Mouse (Mus musculus) thymus, postnatal 36 days (tissue): ENCODE data around the gene Shcbp1l.
"Not testable (repeated sequence)": the region's sequence is repeated elsewhere in the genome, so short reads cannot be mapped to it uniquely, and the experiment has no call there.

ENCODE experiments used
- DNase-seq, 2 experiments: peaks; one replicate each; pipeline ENCODE4 v3.0.0; 2022; ENCODE audit warnings: mixed read lengths in 2 of 2

Shcbp1l gene

GRCm38 (mm10) chr1:153424271-153424670 lies 691 bp upstream of the Shcbp1l start:
- no peak for DNase-seq

- DNase-seq, result no peak
Measured at GRCm38 (mm10) chr1:153431158-153431557, 6.2 kb downstream of the Shcbp1l start.

DNA sequence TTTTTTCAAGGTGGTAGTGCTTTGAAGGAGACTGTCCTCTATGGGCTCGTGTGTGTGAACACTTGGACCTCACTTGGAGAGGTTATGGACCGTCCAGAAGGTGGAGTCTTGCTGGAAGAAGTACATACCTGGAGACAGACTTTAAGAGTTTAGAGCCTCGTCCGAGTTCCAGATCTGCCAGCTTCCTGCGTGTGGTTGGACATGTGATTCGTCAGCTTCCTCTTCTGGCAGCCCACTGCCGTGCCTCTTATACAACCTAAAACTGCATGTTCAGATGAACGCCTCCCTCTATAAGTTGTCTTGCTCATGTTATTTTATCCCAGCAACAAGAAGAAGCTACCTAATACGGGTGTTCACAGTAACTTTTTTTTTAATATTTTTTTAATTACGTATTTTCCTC lies 6.7 kb downstream of the Shcbp1l start:
- DNase-seq, result no peak

GRCm38 (mm10) chr1:153432329-153432728 lies 7.4 kb downstream of the Shcbp1l start:
- no peak for DNase-seq

DNA sequence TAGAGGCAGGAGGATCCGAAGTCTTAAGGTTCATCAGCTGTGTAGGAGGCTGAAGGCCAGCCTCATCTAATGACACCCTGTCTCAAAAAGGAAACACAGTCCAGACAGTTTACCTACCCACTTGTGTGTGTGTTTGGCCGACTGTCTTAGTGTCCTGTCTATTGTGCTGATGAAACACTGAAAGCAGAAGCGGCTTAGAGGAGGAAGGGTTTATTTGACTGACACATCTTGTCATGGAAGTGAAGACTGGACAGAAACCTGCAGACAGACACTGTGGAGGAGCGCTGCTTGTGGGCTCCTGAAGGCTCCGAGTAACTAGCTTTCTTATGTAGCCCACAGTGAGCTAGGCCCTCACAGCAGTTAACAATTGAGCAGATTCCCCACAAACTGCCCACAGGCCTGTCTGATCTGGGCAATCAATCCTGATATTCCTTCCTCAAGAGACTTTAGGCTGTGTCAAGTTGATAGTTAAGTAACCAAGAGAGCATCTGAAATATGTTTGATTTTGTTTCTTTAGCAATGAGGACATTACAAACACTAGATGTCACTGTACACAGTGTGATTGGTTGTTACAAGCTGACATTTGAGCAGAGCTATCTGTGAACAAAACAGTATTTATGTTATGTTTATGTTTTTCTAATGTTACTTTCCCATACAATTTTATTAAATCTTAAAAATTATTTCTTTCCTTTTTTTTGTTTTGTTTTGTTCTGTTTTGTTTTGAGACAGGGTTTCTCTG lies 9.1 kb downstream of the Shcbp1l start:
- DNase-seq, result no peak

- DNase-seq, result no peak
Measured at GRCm38 (mm10) chr1:153437536-153437935, 12.6 kb downstream of the Shcbp1l start.

DNA sequence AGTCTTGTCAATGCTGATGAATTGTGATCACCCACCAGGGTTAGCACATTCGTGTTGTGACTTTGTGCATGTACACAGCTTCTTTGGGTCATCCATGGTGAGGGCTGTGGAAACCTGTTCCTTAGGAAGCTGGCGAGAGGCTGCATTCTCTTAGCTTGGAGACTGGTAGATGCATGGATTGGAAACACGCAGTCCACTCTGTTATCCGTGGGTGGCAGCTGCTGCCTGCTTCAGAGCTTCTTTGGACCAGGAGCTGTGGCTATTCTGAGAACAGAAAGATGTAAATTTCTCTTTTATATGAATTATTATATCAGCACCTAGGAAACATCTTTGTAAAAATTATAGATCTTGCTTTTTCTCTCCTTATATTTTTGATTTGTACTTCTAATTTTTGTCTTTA lies 15.8 kb downstream of the Shcbp1l start:
- DNase-seq, result no peak

DNA sequence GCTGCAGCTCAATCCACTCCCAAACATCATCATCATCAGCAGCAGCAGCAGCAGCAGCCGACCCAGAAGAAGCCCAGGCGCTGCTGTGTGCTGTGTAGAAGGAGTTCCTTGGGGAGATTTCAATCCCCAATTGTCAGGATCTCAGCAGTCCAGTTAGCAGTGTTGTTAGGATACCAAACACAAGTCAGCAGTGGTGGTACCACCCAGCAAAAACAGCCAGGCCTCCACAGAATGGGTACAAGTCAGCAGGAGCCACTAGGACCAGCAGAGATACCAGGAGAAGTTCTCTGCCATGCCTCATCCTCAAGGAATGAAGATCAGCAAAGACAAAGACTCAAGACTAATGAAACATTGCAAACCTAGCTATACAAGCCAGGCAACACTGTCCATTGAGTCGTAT lies 16.7 kb downstream of the Shcbp1l start:
- no peak for DNase-seq

- DNase-seq, result no peak
Measured at GRCm38 (mm10) chr1:153443019-153443418, 18.1 kb downstream of the Shcbp1l start.

DNA sequence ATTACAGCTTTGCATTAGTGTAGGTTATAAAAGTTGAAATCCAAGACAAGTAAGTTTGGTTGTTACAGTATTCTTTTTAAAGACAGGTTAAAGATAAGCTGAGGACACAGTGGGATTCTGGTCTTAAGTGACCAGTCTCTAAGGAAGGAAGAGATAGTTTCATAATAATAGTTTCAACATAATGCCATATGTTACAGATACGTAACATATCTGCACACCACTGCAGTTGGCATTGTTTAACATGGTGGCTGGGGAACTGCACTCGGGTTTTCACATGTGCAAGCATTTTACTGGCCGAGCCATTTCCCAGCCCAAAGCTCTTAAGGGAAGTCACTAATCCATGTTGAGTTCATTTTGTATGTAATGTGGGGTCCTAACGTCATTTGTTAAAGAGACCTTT lies 18.7 kb downstream of the Shcbp1l start:
- DNase-seq, result no peak

GRCm38 (mm10) chr1:153446120-153446831 lies 21.3 kb downstream of the Shcbp1l start:
- DNase-seq, result no peak

- DNase-seq, result peak; percentile 47 to 59
Measured at GRCm38 (mm10) chr1:153451237-153452154, 26.5 kb downstream of the Shcbp1l start.

DNA sequence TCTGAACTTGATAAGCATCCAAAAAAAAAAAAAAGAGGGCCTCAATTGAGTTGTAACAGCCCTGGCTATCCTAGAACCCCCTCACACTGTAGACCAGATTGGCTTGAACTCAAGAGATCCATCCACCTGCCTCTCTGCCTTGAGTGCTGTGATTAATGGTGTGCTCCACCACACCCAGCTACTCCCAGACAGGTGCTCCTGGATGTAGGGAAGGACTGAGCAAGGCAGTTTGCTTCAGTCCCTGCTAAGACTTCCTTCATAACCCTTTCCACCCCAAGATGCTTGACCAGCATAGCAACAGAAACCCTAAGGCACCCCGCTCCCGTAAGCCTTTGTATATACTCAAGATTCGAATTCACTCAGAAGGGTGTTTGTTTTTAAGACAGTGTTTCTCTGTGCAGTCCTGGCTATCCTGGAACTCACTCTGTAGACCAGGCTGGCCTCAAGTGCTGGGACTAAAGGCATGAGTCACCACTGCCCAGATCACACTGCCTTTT lies 28.2 kb downstream of the Shcbp1l start:
- no peak for DNase-seq

- DNase-seq, result no peak
Measured at GRCm38 (mm10) chr1:153456137-153456536, 31.2 kb downstream of the Shcbp1l start.

- DNase-seq, result no peak
Measured at GRCm38 (mm10) chr1:153461796-153462195, 36.8 kb downstream of the Shcbp1l start.

- no peak for DNase-seq
Measured at GRCm38 (mm10) chr1:153479296-153479695, 54.3 kb downstream of the Shcbp1l start.

- DNase-seq, result peak; percentile 72 to 78
Measured at GRCm38 (mm10) chr1:153480386-153481024, 55.5 kb downstream of the Shcbp1l start.

GRCm38 (mm10) chr1:153481025-153481412 lies 56.1 kb downstream of the Shcbp1l start:
- no peak for DNase-seq

- DNase-seq, result no peak
Measured at GRCm38 (mm10) chr1:153485201-153485796, 60.3 kb downstream of the Shcbp1l start.

DNA sequence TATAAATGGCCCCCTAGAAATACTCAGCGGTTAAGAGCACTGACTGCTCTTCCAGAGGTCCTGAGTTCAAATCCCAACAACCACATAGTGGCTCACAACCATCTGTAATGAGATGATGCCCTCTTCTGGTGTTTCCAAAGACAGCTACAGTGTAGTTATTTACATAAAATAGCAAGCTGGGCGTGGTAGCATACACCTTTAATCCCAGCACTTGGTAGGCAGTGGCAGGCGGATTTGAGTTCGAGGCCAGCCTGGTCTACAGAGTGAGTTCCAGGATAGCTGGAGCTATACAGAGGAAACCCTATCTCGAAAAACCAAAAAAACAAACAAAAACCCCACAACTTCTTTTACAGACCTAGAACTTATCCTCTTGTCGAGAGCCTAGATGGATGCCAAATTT lies 61.2 kb downstream of the Shcbp1l start:
- not testable (repeated sequence) for DNase-seq

- DNase-seq, result peak; percentile 67 to 74
Measured at GRCm38 (mm10) chr1:153486767-153487499, 62.0 kb downstream of the Shcbp1l start.
